Mouse (Mus musculus): ENCODE measurements around the gene R3hdm2. TPM values are rescaled to one million over a fixed set of nuclear protein-coding genes. Genes with fewer than 3 reads are reported as not detected.

R3hdm2 gene
- polyA plus RNA-seq, 1 experiment from 2014 or later: 21.1 TPM

DNA sequence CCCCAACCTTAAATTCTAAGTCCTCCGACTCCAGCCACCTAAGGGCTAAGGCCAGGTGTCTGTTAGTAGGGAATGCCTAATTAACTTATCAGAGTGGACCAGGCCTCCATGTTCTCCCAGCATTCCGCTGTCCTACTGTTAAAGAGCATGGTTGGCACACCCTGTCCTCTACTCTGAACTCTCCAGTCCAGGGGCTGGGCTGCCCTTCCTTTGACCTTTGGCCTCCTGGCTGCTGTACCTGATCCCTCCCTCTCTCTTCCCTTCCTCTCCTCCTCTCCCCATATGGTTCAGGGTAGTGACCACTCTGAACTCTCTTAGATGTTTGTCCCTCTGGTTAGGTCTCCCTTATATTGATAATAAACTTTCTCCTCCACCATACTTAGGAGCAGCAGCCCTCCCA is 45.7 kb downstream of the R3hdm2 start:
- Histone ChIP-seq H3K9ac (replicated peaks; ENCODE audit: low read depth) (no peak overlapping the region), H3K4me2 (replicated peaks; ENCODE audit: low read depth, low read length) (no peak overlapping the region), H3K27me3 (replicated peaks; ENCODE audit: insufficient read depth, low read length) (no peaks in the 10 kb centered on the region), H3K27ac (ENCODE audit: low read length) (no peak overlapping the region; the same call in 1 of the 2 replicates), H3K4me3 (ENCODE audit: low read depth, low read length) (no peak overlapping the region), H3K36me3 (ENCODE audit: insufficient read depth, low read length) (no peaks in the 10 kb centered on the region), H3K9me3 (ENCODE audit: low read length) (no peaks in the 10 kb centered on the region), H3K4me1 (ENCODE audit: insufficient read depth, low read depth, low read length) (no peaks in the 10 kb centered on the region)
- 88% methylated on average over 2 of the region's 2 CpGs for WGBS
- DNase-seq (ENCODE audit: low spot score): no peak
- no peak for ATAC-seq
- no peak for TF ChIP-seq EP300 (IDR thresholded peaks at IDR 0.05)
- TF ChIP-seq CTCF (IDR thresholded peaks at IDR 0.05): no peak

- H3K4me1 ChIP-seq (ENCODE audit: insufficient read depth, low read depth, low read length): no peaks in the 10 kb centered on the region
- TF ChIP-seq EP300 (IDR thresholded peaks at IDR 0.05) (no peak), CTCF (IDR thresholded peaks at IDR 0.05) (no peak)
- 26% methylated on average over 2 of the region's 2 CpGs for WGBS
- H3K4me3 ChIP-seq (ENCODE audit: low read depth, low read length): no peak overlapping the region
- 0 out of 2 replicates have a peak overlapping the region, but pooled peaks have one; percentile 8 for H3K27ac ChIP-seq (ENCODE audit: low read length)
- DNase-seq (ENCODE audit: low spot score) (peak; percentile 34), ATAC-seq (no peak)
- H3K36me3 ChIP-seq (ENCODE audit: insufficient read depth, low read length): no peaks in the 10 kb centered on the region
- H3K9ac ChIP-seq (replicated peaks; ENCODE audit: low read depth): no peak overlapping the region
- no peaks in the 10 kb centered on the region for H3K9me3 ChIP-seq (ENCODE audit: low read length)
- H3K4me2 ChIP-seq (replicated peaks; ENCODE audit: low read depth, low read length): no peak overlapping the region
- H3K27me3 ChIP-seq (replicated peaks; ENCODE audit: insufficient read depth, low read length): no peaks in the 10 kb centered on the region
Measured at GRCm38 (mm10) chr10:127426670-127427069, 46.5 kb downstream of the R3hdm2 start.

GRCm38 (mm10) chr10:127427107-127427506 is 47.0 kb downstream of the R3hdm2 start:
- no peaks in the 10 kb centered on the region for H3K27me3 ChIP-seq (replicated peaks; ENCODE audit: insufficient read depth, low read length)
- WGBS: 86% methylated on average over 1 of the region's 1 CpGs
- no peaks in the 10 kb centered on the region for H3K36me3 ChIP-seq (ENCODE audit: insufficient read depth, low read length)
- H3K27ac ChIP-seq (ENCODE audit: low read length): 0 out of 2 replicates have a peak overlapping the region, but pooled peaks have one; percentile 8
- no peak for ATAC-seq
- no peak overlapping the region for H3K4me2 ChIP-seq (replicated peaks; ENCODE audit: low read depth, low read length)
- H3K9ac ChIP-seq (replicated peaks; ENCODE audit: low read depth): no peak overlapping the region
- H3K4me3 ChIP-seq (ENCODE audit: low read depth, low read length): no peak overlapping the region
- no peaks in the 10 kb centered on the region for H3K4me1 ChIP-seq (ENCODE audit: insufficient read depth, low read depth, low read length)
- TF ChIP-seq EP300 (IDR thresholded peaks at IDR 0.05) (no peak), CTCF (IDR thresholded peaks at IDR 0.05) (no peak)
- H3K9me3 ChIP-seq (ENCODE audit: low read length): no peaks in the 10 kb centered on the region
- DNase-seq (ENCODE audit: low spot score): no peak

GRCm38 (mm10) chr10:127427987-127428386 is 47.9 kb downstream of the R3hdm2 start:
- Histone ChIP-seq H3K4me1 (ENCODE audit: insufficient read depth, low read depth, low read length) (no peaks in the 10 kb centered on the region), H3K9ac (replicated peaks; ENCODE audit: low read depth) (no peak overlapping the region), H3K4me3 (ENCODE audit: low read depth, low read length) (no peak overlapping the region), H3K27me3 (replicated peaks; ENCODE audit: insufficient read depth, low read length) (no peaks in the 10 kb centered on the region), H3K27ac (ENCODE audit: low read length) (no peak overlapping the region), H3K9me3 (ENCODE audit: low read length) (no peaks in the 10 kb centered on the region), H3K4me2 (replicated peaks; ENCODE audit: low read depth, low read length) (no peak overlapping the region), H3K36me3 (ENCODE audit: insufficient read depth, low read length) (no peaks in the 10 kb centered on the region)
- no peak for ATAC-seq
- WGBS: 91% methylated on average over 1 of the region's 1 CpGs
- DNase-seq (ENCODE audit: low spot score): no peak
- TF ChIP-seq CTCF (IDR thresholded peaks at IDR 0.05): no peak

DNA sequence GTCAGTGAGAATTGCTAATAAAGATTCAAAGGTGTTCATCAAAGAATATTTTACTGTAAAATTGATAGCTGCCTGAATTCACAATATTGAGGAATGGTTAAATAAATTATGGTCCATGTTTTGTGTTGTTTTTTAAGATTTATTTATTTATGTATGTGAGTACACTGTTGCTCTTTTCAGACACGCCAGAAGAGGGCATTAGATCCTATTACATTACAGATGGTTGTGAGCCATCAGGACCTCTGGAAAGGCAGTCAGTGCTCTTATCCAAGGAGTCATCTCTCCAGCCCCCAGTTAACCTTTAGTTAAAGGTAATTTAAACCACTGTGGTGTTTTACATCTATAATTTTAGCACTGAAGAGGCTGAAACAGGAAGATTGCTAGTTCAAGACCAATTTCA is 49.4 kb downstream of the R3hdm2 start:
- H3K9ac ChIP-seq (replicated peaks; ENCODE audit: low read depth): no peak overlapping the region
- no peaks in the 10 kb centered on the region for H3K4me1 ChIP-seq (ENCODE audit: insufficient read depth, low read depth, low read length)
- H3K4me3 ChIP-seq (ENCODE audit: low read depth, low read length): no peak overlapping the region
- no peak for ATAC-seq
- no peak for DNase-seq (ENCODE audit: low spot score)
- WGBS: 38% methylated on average over 1 of the region's 1 CpGs
- H3K27me3 ChIP-seq (replicated peaks; ENCODE audit: insufficient read depth, low read length): no peaks in the 10 kb centered on the region
- no peaks in the 10 kb centered on the region for H3K36me3 ChIP-seq (ENCODE audit: insufficient read depth, low read length)
- TF ChIP-seq EP300 (IDR thresholded peaks at IDR 0.05): no peak
- TF ChIP-seq CTCF (IDR thresholded peaks at IDR 0.05): no peak
- no peak overlapping the region for H3K4me2 ChIP-seq (replicated peaks; ENCODE audit: low read depth, low read length)
- no peak overlapping the region for H3K27ac ChIP-seq (ENCODE audit: low read length)
- H3K9me3 ChIP-seq (ENCODE audit: low read length): no peaks in the 10 kb centered on the region

GRCm38 (mm10) chr10:127432466-127432865 is 52.3 kb downstream of the R3hdm2 start:
- DNase-seq (ENCODE audit: low spot score) (no peak), ATAC-seq (no peak)
- Histone ChIP-seq H3K4me3 (ENCODE audit: low read depth, low read length) (no peak overlapping the region), H3K9ac (replicated peaks; ENCODE audit: low read depth) (no peak overlapping the region), H3K27ac (ENCODE audit: low read length) (no peak overlapping the region), H3K9me3 (ENCODE audit: low read length) (no peaks in the 10 kb centered on the region), H3K4me2 (replicated peaks; ENCODE audit: low read depth, low read length) (no peak overlapping the region), H3K27me3 (replicated peaks; ENCODE audit: insufficient read depth, low read length) (no peaks in the 10 kb centered on the region), H3K36me3 (ENCODE audit: insufficient read depth, low read length) (no peaks in the 10 kb centered on the region), H3K4me1 (ENCODE audit: insufficient read depth, low read depth, low read length) (no peaks in the 10 kb centered on the region)
- TF ChIP-seq CTCF (IDR thresholded peaks at IDR 0.05): no peak
- no peak for TF ChIP-seq EP300 (IDR thresholded peaks at IDR 0.05)
- 90% methylated on average over 4 of the region's 4 CpGs for WGBS
